Mouse (Mus musculus): ENCODE results near the gene Sf1. TPM values are rescaled to one million over a fixed set of nuclear protein-coding genes. Genes with fewer than 3 reads are reported as not detected.
A peak's percentile ranks its signal among the peaks of the same experiment; 100 is the strongest.

Sf1 gene
- polyA plus RNA-seq, 1 experiment: 365 TPM

GRCm38 (mm10) chr19:6343996-6344395, 19.5 kb upstream of the Sf1 start:
- Histone ChIP-seq H3K4me1 (replicated peaks; ENCODE audit: control insufficient read depth, insufficient read depth, low read length) (peaks cover 43% of the 10 kb centered on the region), H3K27me3 (ENCODE audit: control insufficient read depth, insufficient read depth, low read length) (no peaks in the 10 kb centered on the region), H3K27ac (ENCODE audit: control insufficient read depth, insufficient read depth, low read length) (no peak overlapping the region), H3K36me3 (ENCODE audit: control insufficient read depth, insufficient read depth, low read length) (peaks cover 24% of the 10 kb centered on the region), H3K4me3 (ENCODE audit: control insufficient read depth, insufficient read depth, low read length) (no peak overlapping the region; the same call in 1 of the 2 replicates)
- WGBS: 80% methylated on average over 5 of the region's 5 CpGs
- no peak for DNase-seq
- no peak for TF ChIP-seq POLR2A (IDR thresholded peaks at IDR 0.05; ENCODE audit: control insufficient read depth, extremely low read depth, insufficient read depth, low read length, poor library complexity)
- no peak for TF ChIP-seq CTCF (IDR thresholded peaks at IDR 0.05; ENCODE audit: borderline replicate concordance, control insufficient read depth, extremely low read depth, insufficient read depth, low read length, poor library complexity)

DNA sequence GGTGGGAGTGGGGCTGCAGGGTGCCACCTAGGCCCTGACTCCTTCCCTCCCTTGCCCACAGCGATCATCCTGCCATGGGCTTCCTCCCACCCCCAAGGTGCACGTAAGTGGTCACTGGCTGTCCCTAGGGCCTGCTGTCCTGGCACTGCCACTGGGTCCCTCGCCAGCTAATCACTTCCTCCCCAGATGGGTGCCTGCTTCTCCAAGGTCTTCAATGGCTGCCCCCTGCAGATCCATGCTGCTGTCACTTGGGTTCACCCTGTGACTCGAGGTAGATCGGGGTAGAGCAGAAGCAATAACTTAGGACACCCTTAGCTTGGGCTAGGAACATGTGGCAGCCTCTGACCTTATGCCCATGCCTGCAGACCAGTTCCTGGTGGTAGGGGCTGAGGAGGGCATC, 17.5 kb upstream of the Sf1 start:
- peaks cover 34% of the 10 kb centered on the region for H3K4me1 ChIP-seq (replicated peaks; ENCODE audit: control insufficient read depth, insufficient read depth, low read length)
- H3K27me3 ChIP-seq (ENCODE audit: control insufficient read depth, insufficient read depth, low read length): no peaks in the 10 kb centered on the region
- DNase-seq: no peak
- no peak overlapping the region for H3K27ac ChIP-seq (ENCODE audit: control insufficient read depth, insufficient read depth, low read length)
- TF ChIP-seq POLR2A (IDR thresholded peaks at IDR 0.05; ENCODE audit: control insufficient read depth, extremely low read depth, insufficient read depth, low read length, poor library complexity) (no peak), CTCF (IDR thresholded peaks at IDR 0.05; ENCODE audit: borderline replicate concordance, control insufficient read depth, extremely low read depth, insufficient read depth, low read length, poor library complexity) (no peak)
- H3K36me3 ChIP-seq (ENCODE audit: control insufficient read depth, insufficient read depth, low read length): peaks cover 27% of the 10 kb centered on the region
- H3K4me3 ChIP-seq (ENCODE audit: control insufficient read depth, insufficient read depth, low read length): no peak overlapping the region
- 97% methylated on average over 5 of the region's 5 CpGs for WGBS

DNA sequence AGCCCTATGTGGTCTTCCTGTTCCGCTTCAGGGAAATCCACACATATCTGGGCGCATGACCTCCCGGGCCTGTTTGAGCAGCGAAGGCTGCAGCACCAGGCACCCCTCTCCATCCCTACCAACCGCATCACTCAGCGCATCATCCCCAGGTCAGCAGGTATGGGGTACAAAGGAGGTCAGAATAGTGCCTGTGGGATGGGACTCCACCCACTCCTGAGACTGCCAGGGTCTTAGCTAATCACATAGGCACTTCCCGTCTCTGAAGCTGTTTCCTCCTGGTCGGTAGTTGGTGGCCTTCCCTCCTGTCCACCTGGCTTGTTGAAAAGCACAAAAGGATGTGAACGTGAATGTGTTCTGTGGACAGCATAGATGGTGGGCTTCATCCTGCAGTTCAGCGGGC, 16.8 kb upstream of the Sf1 start:
- 94% methylated on average over 10 of the region's 10 CpGs for WGBS
- Histone ChIP-seq H3K36me3 (ENCODE audit: control insufficient read depth, insufficient read depth, low read length) (peaks cover 27% of the 10 kb centered on the region), H3K4me3 (ENCODE audit: control insufficient read depth, insufficient read depth, low read length) (no peak overlapping the region), H3K4me1 (replicated peaks; ENCODE audit: control insufficient read depth, insufficient read depth, low read length) (peaks cover 34% of the 10 kb centered on the region), H3K27ac (ENCODE audit: control insufficient read depth, insufficient read depth, low read length) (no peak overlapping the region), H3K27me3 (ENCODE audit: control insufficient read depth, insufficient read depth, low read length) (no peaks in the 10 kb centered on the region)
- DNase-seq: no peak
- TF ChIP-seq POLR2A (IDR thresholded peaks at IDR 0.05; ENCODE audit: control insufficient read depth, extremely low read depth, insufficient read depth, low read length, poor library complexity) (no peak), CTCF (IDR thresholded peaks at IDR 0.05; ENCODE audit: borderline replicate concordance, control insufficient read depth, extremely low read depth, insufficient read depth, low read length, poor library complexity) (no peak)

DNA sequence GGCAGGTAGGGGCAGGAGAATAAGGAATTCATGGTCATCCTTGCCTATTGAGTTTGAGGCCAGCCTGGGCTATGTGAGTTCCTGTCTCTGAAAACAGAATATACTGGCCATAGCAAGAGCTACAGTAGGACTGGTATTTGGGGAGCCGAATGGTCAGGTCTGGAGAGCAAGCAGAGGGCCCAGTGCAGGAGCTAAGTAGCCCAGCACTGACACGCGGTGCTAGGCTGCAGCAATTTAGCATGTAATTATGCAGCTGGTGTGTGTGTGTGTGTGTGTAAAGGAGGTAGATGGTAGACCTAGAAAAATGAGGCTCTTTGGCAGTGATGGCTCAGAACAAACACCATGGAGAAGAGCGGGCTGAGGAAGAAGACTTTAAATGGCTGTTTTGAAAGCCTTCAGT, 15.9 kb upstream of the Sf1 start:
- 94% methylated on average over 4 of the region's 4 CpGs for WGBS
- H3K36me3 ChIP-seq (ENCODE audit: control insufficient read depth, insufficient read depth, low read length): peaks cover 36% of the 10 kb centered on the region
- TF ChIP-seq POLR2A (IDR thresholded peaks at IDR 0.05; ENCODE audit: control insufficient read depth, extremely low read depth, insufficient read depth, low read length, poor library complexity): no peak
- TF ChIP-seq CTCF (IDR thresholded peaks at IDR 0.05; ENCODE audit: borderline replicate concordance, control insufficient read depth, extremely low read depth, insufficient read depth, low read length, poor library complexity): no peak

DNA sequence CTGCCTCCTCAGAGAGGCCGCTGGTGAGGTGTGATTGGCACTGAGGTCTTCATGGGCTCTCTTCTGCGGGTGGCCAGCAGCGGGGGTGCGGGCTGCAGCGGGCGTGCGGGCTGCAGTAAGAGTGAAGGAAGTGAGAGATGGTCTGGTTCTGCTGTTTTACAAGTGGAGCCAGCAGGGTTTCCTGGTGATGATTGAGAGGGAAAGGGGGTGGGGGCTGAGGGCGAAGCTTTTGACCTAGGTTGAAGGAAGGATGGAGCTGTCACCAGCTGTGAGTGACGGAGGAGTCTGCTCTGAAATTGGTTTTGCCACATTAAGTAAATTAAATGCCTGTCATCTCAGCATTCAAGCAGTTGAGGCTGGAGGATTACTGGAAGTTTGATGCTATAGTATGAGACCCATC, 14.8 kb upstream of the Sf1 start:
- H3K27ac ChIP-seq (ENCODE audit: control insufficient read depth, insufficient read depth, low read length): no peak overlapping the region
- no peak for DNase-seq
- H3K27me3 ChIP-seq (ENCODE audit: control insufficient read depth, insufficient read depth, low read length): no peaks in the 10 kb centered on the region
- WGBS: 58% methylated on average over 9 of the region's 9 CpGs
- H3K36me3 ChIP-seq (ENCODE audit: control insufficient read depth, insufficient read depth, low read length): peaks cover 47% of the 10 kb centered on the region
- no peak overlapping the region for H3K4me3 ChIP-seq (ENCODE audit: control insufficient read depth, insufficient read depth, low read length)
- peaks cover 16% of the 10 kb centered on the region for H3K4me1 ChIP-seq (replicated peaks; ENCODE audit: control insufficient read depth, insufficient read depth, low read length)
- no peak for TF ChIP-seq POLR2A (IDR thresholded peaks at IDR 0.05; ENCODE audit: control insufficient read depth, extremely low read depth, insufficient read depth, low read length, poor library complexity)
- TF ChIP-seq CTCF (IDR thresholded peaks at IDR 0.05; ENCODE audit: borderline replicate concordance, control insufficient read depth, extremely low read depth, insufficient read depth, low read length, poor library complexity): no peak

More for the DNA sequence above, 15.9 kb upstream of the Sf1 start:
- Histone ChIP-seq H3K4me3 (ENCODE audit: control insufficient read depth, insufficient read depth, low read length) (no peak overlapping the region), H3K4me1 (replicated peaks; ENCODE audit: control insufficient read depth, insufficient read depth, low read length) (peaks cover 26% of the 10 kb centered on the region), H3K27me3 (ENCODE audit: control insufficient read depth, insufficient read depth, low read length) (no peaks in the 10 kb centered on the region), H3K27ac (ENCODE audit: control insufficient read depth, insufficient read depth, low read length) (no peak overlapping the region)
- no peak for DNase-seq

GRCm38 (mm10) chr19:6349215-6349983, 14.1 kb upstream of the Sf1 start:
- Histone ChIP-seq H3K36me3 (ENCODE audit: control insufficient read depth, insufficient read depth, low read length) (peaks cover 53% of the 10 kb centered on the region), H3K4me3 (ENCODE audit: control insufficient read depth, insufficient read depth, low read length) (no peak overlapping the region), H3K4me1 (replicated peaks; ENCODE audit: control insufficient read depth, insufficient read depth, low read length) (peaks cover 12% of the 10 kb centered on the region), H3K27ac (ENCODE audit: control insufficient read depth, insufficient read depth, low read length) (peak overlapping the region; percentile 17; the same call in 1 of the 2 replicates), H3K27me3 (ENCODE audit: control insufficient read depth, insufficient read depth, low read length) (no peaks in the 10 kb centered on the region)
- 34% methylated on average over 14 of the region's 14 CpGs for WGBS
- TF ChIP-seq CTCF (IDR thresholded peaks at IDR 0.05; ENCODE audit: borderline replicate concordance, control insufficient read depth, extremely low read depth, insufficient read depth, low read length, poor library complexity) (no peak), POLR2A (IDR thresholded peaks at IDR 0.05; ENCODE audit: control insufficient read depth, extremely low read depth, insufficient read depth, low read length, poor library complexity) (no peak)
- DNase-seq: no peak

All from thymus, adult 2 months (tissue).